Mouse (Mus musculus): ENCODE results near the gene Pkig. TPM values are rescaled to one million over a fixed set of nuclear protein-coding genes. Genes with fewer than 3 reads are reported as not detected.

The Pkig gene
- polyA plus RNA-seq, 1 experiment from 2014 or later, result 189 TPM

GRCm38 (mm10) chr2:163758146-163758545 lies 100.0 kb downstream of the Pkig start:
- no peak overlapping the region for H3K27ac ChIP-seq (replicated peaks)
- no peak for DNase-seq (ENCODE audit: low spot score)
- no peak overlapping the region for H3K4me3 ChIP-seq
- H3K36me3 ChIP-seq (replicated peaks), result no peaks in the 10 kb centered on the region
- peaks cover 5% of the 10 kb centered on the region for H3K27me3 ChIP-seq (replicated peaks; ENCODE audit: low read depth, poor library complexity, severe bottlenecking)
- H3K4me1 ChIP-seq, result no peaks in the 10 kb centered on the region
- 75% methylated on average over 2 of the region's 2 CpGs for WGBS
- no peaks in the 10 kb centered on the region for H3K9me3 ChIP-seq

- no peaks in the 10 kb centered on the region for H3K27me3 ChIP-seq (replicated peaks; ENCODE audit: low read depth, poor library complexity, severe bottlenecking)
- H3K36me3 ChIP-seq (replicated peaks), result no peaks in the 10 kb centered on the region
- WGBS, result 81% methylated on average over 6 of the region's 6 CpGs
- no peak overlapping the region for H3K27ac ChIP-seq (replicated peaks)
- H3K4me3 ChIP-seq, result no peak overlapping the region
- no peaks in the 10 kb centered on the region for H3K9me3 ChIP-seq
- DNase-seq (ENCODE audit: low spot score), result no peak
- peaks cover 11% of the 10 kb centered on the region for H3K4me1 ChIP-seq
Observed at GRCm38 (mm10) chr2:163760589-163760988, 102.4 kb downstream of the Pkig start.

- DNase-seq (ENCODE audit: low spot score), result no peak
- Histone ChIP-seq H3K36me3 (replicated peaks) (no peaks in the 10 kb centered on the region), H3K9me3 (no peaks in the 10 kb centered on the region), H3K27ac (replicated peaks) (no peak overlapping the region), H3K4me3 (no peak overlapping the region), H3K4me1 (peaks cover 11% of the 10 kb centered on the region), H3K27me3 (replicated peaks; ENCODE audit: low read depth, poor library complexity, severe bottlenecking) (no peaks in the 10 kb centered on the region)
- 90% methylated on average over 7 of the region's 7 CpGs for WGBS
Observed at GRCm38 (mm10) chr2:163761402-163761801, 103.2 kb downstream of the Pkig start.

GRCm38 (mm10) chr2:163766261-163766660 lies 108.1 kb downstream of the Pkig start:
- H3K4me1 ChIP-seq, result peaks cover 11% of the 10 kb centered on the region

GRCm38 (mm10) chr2:163766890-163767289 lies 108.7 kb downstream of the Pkig start:
- Histone ChIP-seq H3K4me3 (no peak overlapping the region), H3K27ac (replicated peaks) (no peak overlapping the region), H3K27me3 (replicated peaks; ENCODE audit: low read depth, poor library complexity, severe bottlenecking) (peaks cover 11% of the 10 kb centered on the region; the same call in 1 of the 2 replicates), H3K9me3 (no peaks in the 10 kb centered on the region), H3K4me1 (peaks cover 11% of the 10 kb centered on the region), H3K36me3 (replicated peaks) (no peaks in the 10 kb centered on the region)
- 67% methylated on average over 1 of the region's 1 CpGs for WGBS
- DNase-seq (ENCODE audit: low spot score), result no peak

More at GRCm38 (mm10) chr2:163766261-163766660, 108.1 kb downstream of the Pkig start:
- no peak overlapping the region for H3K4me3 ChIP-seq
- peaks cover 8% of the 10 kb centered on the region; the same call in 1 of the 2 replicates for H3K27me3 ChIP-seq (replicated peaks; ENCODE audit: low read depth, poor library complexity, severe bottlenecking)
- DNase-seq (ENCODE audit: low spot score), result no peak
- H3K9me3 ChIP-seq, result no peaks in the 10 kb centered on the region
- no peak overlapping the region for H3K27ac ChIP-seq (replicated peaks)
- no peaks in the 10 kb centered on the region for H3K36me3 ChIP-seq (replicated peaks)

GRCm38 (mm10) chr2:163770731-163771130 lies 112.5 kb downstream of the Pkig start:
- peaks cover 31% of the 10 kb centered on the region for H3K27me3 ChIP-seq (replicated peaks; ENCODE audit: low read depth, poor library complexity, severe bottlenecking)

More at GRCm38 (mm10) chr2:163770731-163771130, 112.5 kb downstream of the Pkig start:
- H3K4me1 ChIP-seq, result no peaks in the 10 kb centered on the region
- H3K36me3 ChIP-seq (replicated peaks), result no peaks in the 10 kb centered on the region
- DNase-seq (ENCODE audit: low spot score), result no peak
- no peaks in the 10 kb centered on the region for H3K9me3 ChIP-seq
- 86% methylated on average over 8 of the region's 8 CpGs for WGBS
- no peak overlapping the region for H3K27ac ChIP-seq (replicated peaks)
- no peak overlapping the region for H3K4me3 ChIP-seq

Other genes with a start within 250 kb of the Pkig start
- 94.0 and 99.5 TPM in 2 replicates for gene Oser1, start 233.7 kb upstream of the Pkig start, polyA plus RNA-seq (2016; fragmentation: Nextera tagmentation; extraction: Ambion mirVana)
- 7.6 and 9.1 TPM in 2 replicates for gene Gdap1l1, start 219.9 kb upstream of the Pkig start, polyA plus RNA-seq (2016; fragmentation: Nextera tagmentation; extraction: Ambion mirVana)
- 9.4 and 10.5 TPM in 2 replicates for gene Fitm2, start 185.8 kb upstream of the Pkig start, polyA plus RNA-seq (2016; fragmentation: Nextera tagmentation; extraction: Ambion mirVana)
- gene R3hdml, start 166.1 kb upstream of the Pkig start, polyA plus RNA-seq (2016; fragmentation: Nextera tagmentation; extraction: Ambion mirVana), result not detected in 2 replicates
- not detected in 2 replicates for gene Hnf4a, start 151.6 kb upstream of the Pkig start, polyA plus RNA-seq (2016; fragmentation: Nextera tagmentation; extraction: Ambion mirVana)
- 31.3 and 33.4 TPM in 2 replicates for gene Ttpal, start 56.1 kb upstream of the Pkig start, polyA plus RNA-seq (2016; fragmentation: Nextera tagmentation; extraction: Ambion mirVana)
- 21.9 and 22.1 TPM in 2 replicates for gene Serinc3, start 13.3 kb upstream of the Pkig start, polyA plus RNA-seq (2016; fragmentation: Nextera tagmentation; extraction: Ambion mirVana)
- 9.7 and 11.1 TPM in 2 replicates for gene Ada, start 91.9 kb downstream of the Pkig start, polyA plus RNA-seq (2016; fragmentation: Nextera tagmentation; extraction: Ambion mirVana)
- gene Ccn5, start 162.5 kb downstream of the Pkig start, polyA plus RNA-seq (2016; fragmentation: Nextera tagmentation; extraction: Ambion mirVana), result 0.09 and 0.25 TPM in 2 replicates
- not detected in 2 replicates for gene Kcnk15, start 195.3 kb downstream of the Pkig start, polyA plus RNA-seq (2016; fragmentation: Nextera tagmentation; extraction: Ambion mirVana)